Mouse (Mus musculus): ENCODE measurements around the gene Hid1.

DNA sequence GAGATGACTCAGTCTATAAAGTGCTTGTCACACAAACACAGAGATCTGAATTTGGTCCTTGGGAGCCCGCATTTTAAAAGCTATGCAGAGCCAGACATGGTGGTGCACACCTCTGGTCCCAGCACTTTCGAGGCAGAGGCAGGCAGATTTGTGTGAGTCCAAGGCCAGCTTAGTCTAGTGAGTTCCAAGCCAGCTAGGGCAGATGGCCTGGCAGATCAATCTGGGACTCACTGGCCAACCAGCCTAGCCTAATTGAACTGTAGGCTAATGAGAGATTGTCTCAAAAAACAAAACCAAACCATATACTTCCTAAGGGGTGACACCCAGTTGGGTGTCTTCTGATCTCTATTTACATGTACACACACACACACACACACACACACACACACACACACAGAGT, 26.3 kb downstream of the Hid1 start:
- TF ChIP-seq CHD2 (IDR thresholded peaks at IDR 0.05; ENCODE audit: low read depth, low read length) (no peak), ZNF384 (IDR thresholded peaks at IDR 0.05; ENCODE audit: low read depth, low read length) (no peak)
